Mouse (Mus musculus): Measurements from ENCODE around the gene Sorcs2. TPM values are rescaled to one million over a fixed set of nuclear protein-coding genes. Genes with fewer than 3 reads are reported as not detected.

Gene Sorcs2
- total RNA-seq, 2 experiments from 2014 or later = not detected

GRCm38 (mm10) chr5:36089243-36089642 is 308.7 kb downstream of the Sorcs2 start:
- ATAC-seq (replicated peaks; ENCODE audit: poor library complexity) = peak; percentile 91

GRCm38 (mm10) chr5:36086931-36087330 is 311.0 kb downstream of the Sorcs2 start:
- no peak for ATAC-seq (replicated peaks; ENCODE audit: poor library complexity)

- no peak for ATAC-seq (replicated peaks; ENCODE audit: poor library complexity)
These were observed 312.3 kb downstream of the Sorcs2 start for GRCm38 (mm10) chr5:36085621-36086020.

- ATAC-seq (replicated peaks; ENCODE audit: poor library complexity) = no peak
These were observed 313.9 kb downstream of the Sorcs2 start for GRCm38 (mm10) chr5:36083869-36084565.

GRCm38 (mm10) chr5:36081021-36081420 is 316.9 kb downstream of the Sorcs2 start:
- ATAC-seq (replicated peaks; ENCODE audit: poor library complexity) = no peak

- ATAC-seq (replicated peaks; ENCODE audit: poor library complexity) = no peak
These were observed 322.5 kb downstream of the Sorcs2 start for GRCm38 (mm10) chr5:36075172-36076074.

GRCm38 (mm10) chr5:36069503-36070360 is 328.2 kb downstream of the Sorcs2 start:
- ATAC-seq (replicated peaks; ENCODE audit: poor library complexity) = no peak

- no peak for ATAC-seq (replicated peaks; ENCODE audit: poor library complexity)
These were observed 330.2 kb downstream of the Sorcs2 start for GRCm38 (mm10) chr5:36067651-36068181.

GRCm38 (mm10) chr5:36057804-36058322 is 340.1 kb downstream of the Sorcs2 start:
- no peak for ATAC-seq (replicated peaks; ENCODE audit: poor library complexity)

- no peak for ATAC-seq (replicated peaks; ENCODE audit: poor library complexity)
These were observed 341.0 kb downstream of the Sorcs2 start for GRCm38 (mm10) chr5:36056921-36057320.

- ATAC-seq (replicated peaks; ENCODE audit: poor library complexity) = no peak
These were observed 342.1 kb downstream of the Sorcs2 start for GRCm38 (mm10) chr5:36055876-36056275.

- ATAC-seq (replicated peaks; ENCODE audit: poor library complexity) = peak; percentile 55
These were observed 343.4 kb downstream of the Sorcs2 start for GRCm38 (mm10) chr5:36054498-36054897.

- ATAC-seq (replicated peaks; ENCODE audit: poor library complexity) = no peak
These were observed 354.8 kb downstream of the Sorcs2 start for GRCm38 (mm10) chr5:36043154-36043553.

- no peak for ATAC-seq (replicated peaks; ENCODE audit: poor library complexity)
These were observed 356.2 kb downstream of the Sorcs2 start for GRCm38 (mm10) chr5:36041756-36042155.

GRCm38 (mm10) chr5:36041236-36041562 is 356.7 kb downstream of the Sorcs2 start:
- ATAC-seq (replicated peaks; ENCODE audit: poor library complexity) = no peak

- no peak for ATAC-seq (replicated peaks; ENCODE audit: poor library complexity)
These were observed 357.3 kb downstream of the Sorcs2 start for GRCm38 (mm10) chr5:36040398-36041235.

- no peak for ATAC-seq (replicated peaks; ENCODE audit: poor library complexity)
These were observed 358.3 kb downstream of the Sorcs2 start for GRCm38 (mm10) chr5:36039596-36039995.

GRCm38 (mm10) chr5:36033531-36034426 is 364.2 kb downstream of the Sorcs2 start:
- ATAC-seq (replicated peaks; ENCODE audit: poor library complexity) = peak; percentile 65; the same call in 1 of the 2 replicates

GRCm38 (mm10) chr5:36025076-36025475 is 372.9 kb downstream of the Sorcs2 start:
- ATAC-seq (replicated peaks; ENCODE audit: poor library complexity) = no peak

Measured in megakaryocyte progenitor cell, adult 5-6 weeks (primary cell).